Mouse (Mus musculus): Measurements from ENCODE around the gene Aebp2. TPM values are rescaled to one million over a fixed set of nuclear protein-coding genes. Genes with fewer than 3 reads are reported as not detected.
"Not testable (repeated sequence)": the region's sequence is repeated elsewhere in the genome, so short reads cannot be mapped to it uniquely, and the experiment has no call there.

The Aebp2 gene
- polyA plus RNA-seq, 2 experiments = 23.3 to 67.4 TPM

DNA sequence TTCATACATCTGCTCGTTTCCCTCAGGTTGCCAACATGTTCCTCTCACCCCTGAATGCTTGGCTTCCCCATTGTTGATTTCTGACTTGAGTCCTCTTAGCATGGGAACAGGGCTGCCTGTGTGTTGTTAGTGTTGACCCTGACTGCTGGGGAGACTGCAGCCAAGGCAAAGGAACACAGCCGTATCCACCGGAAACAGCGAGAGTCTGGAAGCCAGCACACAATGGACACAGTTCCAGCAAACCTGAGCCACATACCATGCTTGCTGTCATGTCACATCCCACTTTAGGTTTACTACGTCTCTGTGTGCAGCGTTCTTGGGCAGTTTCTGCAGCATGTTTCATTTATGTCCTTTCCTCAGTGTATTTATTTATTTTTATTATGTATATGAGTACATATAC lies 39.8 kb downstream of the Aebp2 start:
- no peak overlapping the region for H3K4me3 ChIP-seq (replicated peaks; ENCODE audit: low read length)
- 74% methylated on average over 6 of the region's 6 CpGs for WGBS
- H3K9me3 ChIP-seq (ENCODE audit: control insufficient read depth, low read length) = no peaks in the 10 kb centered on the region
- no peak overlapping the region for H3K27ac ChIP-seq (replicated peaks; ENCODE audit: low read depth, low read length)
- no peaks in the 10 kb centered on the region for H3K27me3 ChIP-seq (ENCODE audit: control insufficient read depth, insufficient read depth, low read length)
- no peak overlapping the region for H3K4me2 ChIP-seq (replicated peaks; ENCODE audit: low read depth, low read length, severe bottlenecking)
- peaks cover 15% of the 10 kb centered on the region for H3K4me1 ChIP-seq (ENCODE audit: control insufficient read depth, insufficient read depth, low read length)
- H3K9ac ChIP-seq (ENCODE audit: low read depth, low read length, severe bottlenecking) = no peak overlapping the region
- ATAC-seq (ENCODE audit: low FRiP score, low read depth) (no peak), DNase-seq (ENCODE audit: low spot score) (no peak)
- H3K36me3 ChIP-seq (ENCODE audit: control insufficient read depth, insufficient read depth, low read length) = peaks cover 9% of the 10 kb centered on the region; the same call in 1 of the 2 replicates
- TF ChIP-seq POLR2A (IDR thresholded peaks at IDR 0.05; ENCODE audit: borderline replicate concordance, extremely low read depth, insufficient read depth, insufficient read length) = no peak

- peaks cover 19% of the 10 kb centered on the region for H3K4me1 ChIP-seq (ENCODE audit: control insufficient read depth, insufficient read depth, low read length)
- H3K9ac ChIP-seq (ENCODE audit: low read depth, low read length, severe bottlenecking); H3K4me2 ChIP-seq (replicated peaks; ENCODE audit: low read depth, low read length, severe bottlenecking); H3K27me3 ChIP-seq (ENCODE audit: control insufficient read depth, insufficient read depth, low read length); H3K36me3 ChIP-seq (ENCODE audit: control insufficient read depth, insufficient read depth, low read length); ATAC-seq (ENCODE audit: low FRiP score, low read depth); H3K9me3 ChIP-seq (ENCODE audit: control insufficient read depth, low read length); H3K4me3 ChIP-seq (replicated peaks; ENCODE audit: low read length); DNase-seq (ENCODE audit: low spot score); H3K27ac ChIP-seq (replicated peaks; ENCODE audit: low read depth, low read length): not testable (repeated sequence)
- whole genome bisulfite sequencing = 50% methylated on average over 3 of the region's 3 CpGs
Measured at GRCm38 (mm10) chr6:140662697-140663096, 40.2 kb downstream of the Aebp2 start.

- Histone ChIP-seq H3K9me3 (ENCODE audit: control insufficient read depth, low read length) (no peaks in the 10 kb centered on the region), H3K4me1 (ENCODE audit: control insufficient read depth, insufficient read depth, low read length) (peaks cover 21% of the 10 kb centered on the region), H3K9ac (ENCODE audit: low read depth, low read length, severe bottlenecking) (no peak overlapping the region), H3K4me2 (replicated peaks; ENCODE audit: low read depth, low read length, severe bottlenecking) (no peak overlapping the region), H3K36me3 (ENCODE audit: control insufficient read depth, insufficient read depth, low read length) (peaks cover 6% of the 10 kb centered on the region; the same call in 1 of the 2 replicates), H3K27me3 (ENCODE audit: control insufficient read depth, insufficient read depth, low read length) (no peaks in the 10 kb centered on the region), H3K27ac (replicated peaks; ENCODE audit: low read depth, low read length) (no peak overlapping the region), H3K4me3 (replicated peaks; ENCODE audit: low read length) (no peak overlapping the region)
- ATAC-seq (ENCODE audit: low FRiP score, low read depth) (no peak), DNase-seq (ENCODE audit: low spot score) (no peak)
- WGBS = 82% methylated on average over 5 of the region's 5 CpGs
- no peak for TF ChIP-seq POLR2A (IDR thresholded peaks at IDR 0.05; ENCODE audit: borderline replicate concordance, extremely low read depth, insufficient read depth, insufficient read length)
Measured at GRCm38 (mm10) chr6:140664611-140665010, 42.1 kb downstream of the Aebp2 start.

- 22% methylated on average over 18 of the region's 18 CpGs for WGBS
- Histone ChIP-seq H3K4me2 (replicated peaks; ENCODE audit: low read depth, low read length, severe bottlenecking) (no peak overlapping the region; the same call in 1 of the 2 replicates), H3K4me3 (replicated peaks; ENCODE audit: low read length) (no peak overlapping the region), H3K9ac (ENCODE audit: low read depth, low read length, severe bottlenecking) (no peak overlapping the region), H3K9me3 (ENCODE audit: control insufficient read depth, low read length) (no peaks in the 10 kb centered on the region), H3K4me1 (ENCODE audit: control insufficient read depth, insufficient read depth, low read length) (peaks cover 21% of the 10 kb centered on the region), H3K27ac (replicated peaks; ENCODE audit: low read depth, low read length) (peak overlapping the region; percentile 22), H3K36me3 (ENCODE audit: control insufficient read depth, insufficient read depth, low read length) (no peaks in the 10 kb centered on the region; the same call in 1 of the 2 replicates), H3K27me3 (ENCODE audit: control insufficient read depth, insufficient read depth, low read length) (no peaks in the 10 kb centered on the region)
- ATAC-seq (ENCODE audit: low FRiP score, low read depth) = peak; percentile 68
- peak; percentile 79 for DNase-seq (ENCODE audit: low spot score)
- TF ChIP-seq POLR2A (IDR thresholded peaks at IDR 0.05; ENCODE audit: borderline replicate concordance, extremely low read depth, insufficient read depth, insufficient read length) = no peak
Measured at GRCm38 (mm10) chr6:140666486-140667240, 44.2 kb downstream of the Aebp2 start.

DNA sequence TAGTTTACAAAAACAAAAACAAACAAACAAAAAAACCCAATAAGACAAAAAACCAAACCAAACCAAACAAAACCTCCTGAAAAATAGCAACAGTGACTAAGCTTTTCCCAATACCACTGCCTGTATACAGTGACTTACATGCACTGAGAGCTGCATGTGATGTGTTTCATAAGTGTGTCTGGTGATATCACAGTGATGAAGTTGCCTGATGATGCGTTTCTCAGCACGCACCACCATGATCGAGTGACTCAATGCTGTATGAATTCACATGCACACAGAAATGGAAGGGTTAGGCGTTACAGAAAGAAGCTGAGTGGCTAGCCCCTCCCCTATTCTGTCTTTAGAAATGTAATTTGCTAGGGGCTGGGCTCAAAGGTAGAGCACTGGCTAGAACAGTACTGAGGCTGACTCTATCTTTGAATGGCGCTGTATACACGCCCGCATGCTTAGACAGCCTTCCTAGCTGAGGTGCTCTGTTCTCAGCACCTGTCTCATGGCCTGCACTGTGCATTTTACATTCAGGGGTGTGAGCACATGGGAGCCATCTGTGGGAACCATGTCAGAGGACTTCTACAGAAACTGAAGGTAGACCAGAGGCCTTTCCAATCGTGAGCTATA lies 44.9 kb downstream of the Aebp2 start:
- ATAC-seq (ENCODE audit: low FRiP score, low read depth) (no peak), DNase-seq (ENCODE audit: low spot score) (no peak)
- no peak overlapping the region for H3K4me2 ChIP-seq (replicated peaks; ENCODE audit: low read depth, low read length, severe bottlenecking)
- H3K4me1 ChIP-seq (ENCODE audit: control insufficient read depth, insufficient read depth, low read length) = peaks cover 21% of the 10 kb centered on the region
- 76% methylated on average over 8 of the region's 8 CpGs for WGBS
- no peaks in the 10 kb centered on the region for H3K9me3 ChIP-seq (ENCODE audit: control insufficient read depth, low read length)
- no peak overlapping the region for H3K4me3 ChIP-seq (replicated peaks; ENCODE audit: low read length)
- TF ChIP-seq POLR2A (IDR thresholded peaks at IDR 0.05; ENCODE audit: borderline replicate concordance, extremely low read depth, insufficient read depth, insufficient read length) = no peak
- no peaks in the 10 kb centered on the region for H3K27me3 ChIP-seq (ENCODE audit: control insufficient read depth, insufficient read depth, low read length)
- no peak overlapping the region for H3K9ac ChIP-seq (ENCODE audit: low read depth, low read length, severe bottlenecking)
- H3K36me3 ChIP-seq (ENCODE audit: control insufficient read depth, insufficient read depth, low read length) = no peaks in the 10 kb centered on the region
- no peak overlapping the region for H3K27ac ChIP-seq (replicated peaks; ENCODE audit: low read depth, low read length)

Measured in limb, embryonic 14.5 days (tissue).